Mouse (Mus musculus) heart, adult 9 months (tissue): ENCODE results near the gene Pip5k1a.
"Not testable (repeated sequence)": the region's sequence is repeated elsewhere in the genome, so short reads cannot be mapped to it uniquely, and the experiment has no call there.

Source experiments
- DNase-seq, 2 experiments: peaks; one replicate each; pipeline ENCODE4 v3.0.0; 2022; ENCODE audit warnings: low spot score in 2 of 2

Pip5k1a gene

GRCm38 (mm10) chr3:95112760-95113159 lies 6.0 kb upstream of the Pip5k1a start:
- no peak for DNase-seq

DNA sequence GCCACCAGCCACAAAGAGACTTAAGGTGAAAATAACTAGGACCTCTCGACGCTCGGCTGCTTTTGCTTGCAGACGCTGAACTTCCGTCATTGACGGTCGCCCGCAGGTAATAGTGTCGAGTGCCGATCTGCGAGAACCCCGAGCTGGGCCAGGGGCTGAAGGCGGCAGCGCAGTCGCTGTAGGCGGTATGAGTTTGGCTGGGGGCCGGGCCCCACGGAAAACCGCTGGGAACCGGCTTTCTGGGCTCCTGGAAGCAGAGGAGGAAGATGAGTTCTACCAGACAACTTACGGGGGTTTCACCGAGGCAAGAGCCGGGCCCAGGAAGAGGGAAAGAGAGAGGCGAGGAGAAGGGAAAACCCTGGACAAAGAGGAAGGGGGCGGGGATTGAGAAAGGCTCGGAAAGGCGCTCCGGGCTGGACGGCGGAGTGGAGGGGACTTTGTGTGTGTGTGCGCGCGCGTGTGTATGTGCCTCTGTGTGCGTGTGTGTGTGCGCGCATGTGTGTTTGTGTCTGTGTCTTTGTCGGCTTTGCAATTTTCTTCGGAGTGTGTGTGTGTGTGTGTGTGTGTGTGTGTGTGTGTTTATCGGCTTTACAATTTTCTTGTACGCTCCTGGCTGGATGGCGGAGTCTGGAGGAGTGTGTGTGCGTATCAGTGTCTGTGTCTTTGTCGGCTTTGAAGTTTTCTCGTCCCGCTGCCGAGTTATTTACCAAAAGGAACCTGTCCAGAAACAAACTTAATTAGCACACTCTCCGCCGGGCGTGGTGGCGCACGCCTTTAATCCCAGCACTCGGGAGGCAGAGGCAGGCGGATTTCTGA lies 4.4 kb upstream of the Pip5k1a start, which contains the start of gene Vps72:
TSS of gene Vps72 (plus strand) at position 112 of the 816 bp plus-strand sequence.
- peak; percentile 87 to 90 for DNase-seq

DNA sequence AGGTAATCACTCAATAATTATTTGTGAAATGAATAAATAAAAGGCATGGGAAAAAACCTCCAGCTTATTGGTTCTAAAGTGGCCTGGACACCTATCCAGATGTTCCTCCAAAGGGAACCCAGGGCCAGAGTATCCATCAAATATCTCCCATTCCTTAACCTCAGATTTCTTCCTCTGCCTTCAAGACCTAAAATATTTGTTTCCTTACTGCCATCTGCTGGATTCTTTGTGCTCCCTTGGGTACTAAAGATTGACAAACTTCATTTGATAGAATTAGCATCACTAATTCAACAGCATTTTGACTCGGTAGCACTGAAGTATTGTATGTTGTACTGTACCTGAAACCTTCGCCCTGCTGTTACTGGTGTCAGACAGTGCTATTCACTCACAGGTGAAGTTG lies 1.2 kb upstream of the Pip5k1a start:
- no peak for DNase-seq

DNA sequence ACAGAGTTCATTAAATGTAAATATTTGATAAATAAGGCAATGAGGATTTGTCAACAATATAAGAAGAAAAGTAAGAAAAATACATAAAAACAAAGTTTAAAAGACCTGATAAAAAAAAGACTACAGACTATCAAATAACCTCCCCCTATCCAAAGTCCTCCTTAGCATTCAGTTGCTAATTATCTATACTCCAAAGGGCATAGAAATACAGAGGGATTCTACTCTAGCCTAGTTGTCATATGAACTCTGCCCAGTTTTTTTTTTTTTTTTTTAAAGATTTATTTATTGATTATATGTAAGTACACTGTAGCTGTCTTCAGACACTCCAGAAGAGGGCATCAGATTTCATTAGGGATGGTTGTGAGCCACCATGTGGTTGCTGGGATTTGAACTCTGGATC lies 578 bp upstream of the Pip5k1a start:
- not testable (repeated sequence) for DNase-seq

DNA sequence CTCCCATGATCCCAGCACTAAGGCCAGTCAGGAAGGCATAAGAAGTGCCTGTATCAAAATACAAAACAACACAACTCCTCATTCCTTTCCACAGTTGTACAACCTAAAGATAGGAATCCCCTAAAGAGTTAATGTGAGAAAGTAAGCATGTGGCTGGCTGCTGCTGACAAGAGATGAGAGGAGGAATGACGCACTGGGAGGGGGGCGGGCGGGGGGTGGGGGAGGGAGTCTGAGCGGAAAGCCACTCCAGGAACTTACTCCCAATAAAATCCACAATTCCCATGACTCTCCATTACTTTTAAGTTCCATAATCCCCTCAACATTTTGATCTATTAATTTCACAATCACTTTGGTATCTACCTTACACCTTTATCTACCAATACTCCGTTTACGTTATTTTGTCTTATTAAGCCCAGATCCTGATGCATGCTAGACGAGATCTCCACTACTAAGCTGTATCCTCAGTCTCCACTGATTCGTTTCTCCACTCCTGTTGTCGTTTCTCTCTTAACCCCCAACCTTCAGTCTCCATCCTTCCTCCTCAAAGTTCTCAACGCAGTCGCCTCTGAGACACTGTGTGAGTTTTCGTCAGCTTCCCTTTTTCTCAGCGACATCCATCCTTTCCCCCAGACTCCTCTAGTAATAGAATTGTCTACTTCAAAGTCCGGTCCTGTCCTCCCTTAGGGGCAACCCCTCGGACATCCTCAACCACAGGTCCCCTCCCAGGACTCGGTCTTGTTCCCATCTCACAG lies 968 bp downstream of the Pip5k1a start:
- DNase-seq: no peak

- DNase-seq: no peak
Measured at GRCm38 (mm10) chr3:95105121-95105520, 1.6 kb downstream of the Pip5k1a start.

- no peak for DNase-seq
Measured at GRCm38 (mm10) chr3:95100854-95101253, 5.9 kb downstream of the Pip5k1a start.

- no peak for DNase-seq
Measured at GRCm38 (mm10) chr3:95088071-95088470, 18.7 kb downstream of the Pip5k1a start.

- DNase-seq: no peak
Measured at GRCm38 (mm10) chr3:95071606-95072005, 35.1 kb downstream of the Pip5k1a start.

DNA sequence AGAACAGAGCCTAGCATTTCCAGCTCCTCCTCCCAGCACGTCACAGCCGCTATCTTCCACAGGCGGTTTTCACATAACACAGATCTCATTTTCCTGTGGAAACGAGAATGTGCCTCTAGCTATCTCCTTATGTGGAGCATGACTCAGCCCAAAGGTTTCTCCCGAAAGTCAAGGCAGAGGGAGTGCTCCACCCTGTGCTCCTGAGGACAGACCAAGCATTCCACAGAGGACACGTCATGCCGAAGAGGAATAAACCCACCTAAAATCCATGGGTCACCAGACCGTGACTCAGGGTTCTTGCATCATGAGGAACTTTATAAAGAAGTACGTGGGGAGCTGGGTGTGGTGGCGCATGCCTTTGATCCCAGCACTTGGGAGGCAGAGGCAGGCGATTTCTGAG lies 40.2 kb downstream of the Pip5k1a start:
- peak; percentile 39 to 47 for DNase-seq

- DNase-seq: peak in 1 of 2 experiments; percentile 9
Measured at GRCm38 (mm10) chr3:95066095-95066494, 40.6 kb downstream of the Pip5k1a start.

DNA sequence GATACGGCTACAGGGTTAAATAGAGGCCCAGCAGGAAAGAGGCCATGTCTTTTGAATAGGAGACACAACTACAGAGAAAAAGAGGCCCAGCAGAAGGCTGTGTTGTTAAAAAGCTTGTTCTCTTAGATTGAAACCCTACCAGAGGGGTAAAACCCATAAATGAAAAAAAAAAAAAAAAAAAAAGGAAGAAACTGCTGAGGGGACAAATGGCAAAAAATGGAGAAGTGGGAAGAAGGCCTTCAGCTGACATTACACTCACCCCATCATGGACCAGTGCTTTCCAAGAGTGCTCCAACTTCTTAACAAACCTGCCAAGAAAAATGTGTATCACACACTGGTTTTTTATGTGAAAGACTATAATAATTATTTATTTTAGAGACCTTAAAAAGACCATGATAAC lies 41.2 kb downstream of the Pip5k1a start:
- no peak for DNase-seq

GRCm38 (mm10) chr3:95063741-95064140 lies 43.0 kb downstream of the Pip5k1a start:
- DNase-seq: no peak

DNA sequence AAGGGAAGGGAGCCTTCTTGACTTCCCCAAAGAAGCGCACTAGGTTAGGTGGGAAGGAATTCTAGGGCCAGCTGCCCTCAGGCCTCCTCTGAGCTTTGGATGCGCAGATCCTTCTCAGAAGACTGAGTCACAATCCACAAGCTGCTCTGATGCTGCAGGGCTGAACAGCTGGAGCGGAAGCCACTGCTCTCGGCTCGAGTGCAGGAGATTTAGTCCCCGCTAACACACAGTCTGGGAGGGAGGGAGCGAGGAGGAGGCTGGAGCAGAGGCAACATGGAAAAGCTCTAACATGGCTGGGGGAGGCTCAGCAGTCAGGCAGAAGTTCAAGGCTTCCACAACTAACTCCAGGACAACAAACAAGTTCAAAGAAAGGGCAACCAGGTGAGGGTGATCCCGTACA lies 48.7 kb downstream of the Pip5k1a start:
- peak; percentile 25 to 27 for DNase-seq

DNA sequence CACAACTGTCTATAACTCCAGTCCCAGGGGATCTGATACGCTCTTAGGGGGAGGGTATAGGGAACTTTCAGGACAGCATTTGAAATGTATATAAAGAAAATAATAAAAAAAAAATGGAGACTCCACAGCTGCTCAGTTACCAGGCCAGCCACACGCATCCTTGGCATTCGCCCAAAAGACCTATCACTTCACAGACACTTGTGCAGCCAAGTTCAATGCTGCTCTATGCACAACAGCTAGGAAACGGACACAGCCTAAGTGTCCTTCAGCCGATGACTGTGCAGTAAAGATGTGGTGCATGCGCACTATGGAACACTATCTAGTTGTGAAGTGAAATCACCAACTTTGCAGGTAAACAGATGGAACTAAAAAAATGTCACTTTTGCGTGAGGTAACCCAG lies 50.5 kb downstream of the Pip5k1a start:
- DNase-seq: no peak

- DNase-seq: no peak
Measured at GRCm38 (mm10) chr3:95054481-95055260, 52.1 kb downstream of the Pip5k1a start.

DNA sequence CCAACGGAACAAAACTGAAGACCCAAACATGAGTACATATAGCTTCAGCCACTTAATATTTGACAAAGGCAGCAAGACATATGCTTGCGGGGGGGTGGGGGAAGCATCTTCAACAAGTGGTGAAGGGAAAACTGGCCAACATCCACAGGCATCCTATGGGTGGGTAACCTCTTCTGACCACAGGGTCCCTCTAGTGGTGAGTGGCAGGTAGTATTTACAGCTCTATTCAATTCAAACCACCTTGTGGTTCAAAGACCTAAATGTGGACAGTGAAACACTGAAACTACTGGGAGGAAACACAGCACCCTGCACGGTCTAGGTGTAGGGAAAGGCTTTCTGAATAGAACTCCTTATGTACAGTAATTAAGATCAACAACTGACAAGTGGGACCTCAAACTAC lies 53.0 kb downstream of the Pip5k1a start:
- DNase-seq: peak; percentile 14 to 19

- DNase-seq: peak; percentile 24 to 34
Measured at GRCm38 (mm10) chr3:95052959-95053358, 53.8 kb downstream of the Pip5k1a start.

GRCm38 (mm10) chr3:95047914-95048313 lies 58.8 kb downstream of the Pip5k1a start:
- DNase-seq: no peak

- DNase-seq: no peak
Measured at GRCm38 (mm10) chr3:95046462-95047057, 60.2 kb downstream of the Pip5k1a start.

DNA sequence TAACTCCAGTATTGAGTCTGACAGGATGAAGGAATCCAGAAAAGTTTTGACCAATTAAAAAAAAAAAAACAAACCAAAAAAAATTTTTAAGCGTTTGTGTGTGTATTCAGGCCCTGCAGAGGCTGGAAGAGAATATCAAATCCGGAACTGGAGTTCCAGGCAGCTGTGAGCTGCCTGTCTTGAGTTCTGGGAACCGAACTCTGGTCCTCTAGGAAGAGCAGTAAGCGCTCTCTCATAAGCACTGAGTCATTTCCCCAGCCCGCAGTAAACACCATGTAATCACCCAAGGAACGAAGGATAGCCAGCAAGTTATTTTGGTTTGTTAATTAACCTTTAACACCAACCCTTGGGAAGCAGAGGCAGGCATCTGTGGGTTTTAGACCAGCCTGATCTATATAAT lies 63.5 kb downstream of the Pip5k1a start:
- DNase-seq: no peak

- no peak for DNase-seq
Measured at GRCm38 (mm10) chr3:95042838-95043229, 63.9 kb downstream of the Pip5k1a start.
